Mouse (Mus musculus) bone marrow macrophage, adult 2 months (primary cell): ENCODE data around the gene Cyp1a2.

Experiments used
- CTCF ChIP-seq: IDR thresholded peaks from 2 replicates; pipeline ENCODE4 v1.5.1; 2012; ENCODE audit warnings: low read depth, mild to moderate bottlenecking, low read length, moderate library complexity
- POLR2A ChIP-seq: IDR thresholded peaks from 2 replicates; pipeline ENCODE4 v1.6.1; 2012; ENCODE audit warnings: mild to moderate bottlenecking, low read depth, low read length, borderline replicate concordance

GRCm38 (mm10) chr9:57641022-57641421 lies 42.5 kb downstream of the Cyp1a2 start:
- TF ChIP-seq POLR2A (no peak), CTCF (0 out of 2 replicates have a peak, but pooled peaks have one; percentile 11)
